Mouse (Mus musculus) adrenal gland (tissue): ENCODE results near the gene Gfod2.

Experiments used
- intact Hi-C: fragments of 180-260 bp; cut with DNase I; formaldehyde crosslinking; loops from one replicate; pipeline ENCODE4 v1.15.1; 2025
- long read RNA-seq, 2 experiments: library from polyadenylated mRNA; unstranded; transcript quantifications; one replicate each; pipeline ENCODE4 v2.0.0; 2020; ENCODE audit warnings: borderline replicate concordance in 1 of 2; ENCODE audit not compliant: insufficient replicate concordance in 1 of 2

The Gfod2 gene
- long read RNA-seq, experiment 1, full-length matches to known transcripts = 5 of 8 reads
- long read RNA-seq, experiment 1, partial matches to known transcripts = 0 of 8 reads
- long read RNA-seq, experiment 1, other reads (novel, unspliced or antisense) = 3 of 8 reads
- long read RNA-seq, experiment 2, full-length matches to known transcripts = 8 of 8 reads
- long read RNA-seq, experiment 2, partial matches to known transcripts = 0 of 8 reads
- long read RNA-seq, experiment 2, other reads (novel, unspliced or antisense) = 0 of 8 reads

GRCm38 (mm10) chr8:105758277-105759108, at the start of gene Gfod2:
Gene Gfod2, minus strand, starts transcription at chr8:105758664.
- intact Hi-C loops = no loop called here

GRCm38 (mm10) chr8:105807766-105808165, 49.3 kb upstream of the Gfod2 start:
- intact Hi-C loops = no loop called here

DNA sequence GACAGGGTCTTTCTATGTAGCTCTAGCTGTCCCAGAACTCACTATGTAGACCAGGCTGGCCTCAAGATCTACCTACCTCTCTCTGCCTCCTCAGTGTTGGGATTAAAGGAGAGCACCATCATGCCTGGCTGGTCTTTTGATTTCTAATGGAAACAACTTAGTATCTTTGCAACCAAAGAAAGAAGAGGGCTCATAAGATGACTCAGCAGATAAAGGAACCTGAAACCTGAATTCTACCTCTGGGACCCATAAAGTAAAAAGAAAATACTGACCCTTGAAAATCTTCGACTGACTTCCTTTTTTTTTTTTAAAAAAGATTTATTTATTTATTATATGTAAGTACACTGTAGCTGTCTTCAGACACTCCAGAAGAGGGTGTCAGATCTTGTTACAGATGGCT, 47.5 kb upstream of the Gfod2 start:
- intact Hi-C loops = no loop called here

GRCm38 (mm10) chr8:105805346-105805745, 46.9 kb upstream of the Gfod2 start:
- intact Hi-C loops = no loop called here

DNA sequence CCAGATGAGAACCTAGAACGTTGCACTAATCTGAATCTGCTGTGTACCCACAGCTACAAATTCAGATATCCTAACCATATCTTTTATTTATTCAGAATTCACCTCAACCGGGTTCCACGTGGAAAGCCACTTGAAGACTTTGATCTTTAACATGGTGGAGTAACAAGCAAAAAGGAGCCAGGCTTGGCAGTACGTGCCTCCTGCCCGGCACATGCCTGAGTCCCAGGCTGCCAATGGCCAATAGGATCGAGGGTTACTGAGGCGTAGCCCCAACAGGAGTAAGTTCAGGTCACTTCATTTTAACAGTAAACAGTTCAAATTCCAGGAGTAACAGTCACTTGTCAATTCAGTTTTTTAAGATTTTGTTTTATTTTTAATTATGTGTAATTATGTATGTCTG, 46.3 kb upstream of the Gfod2 start:
- intact Hi-C loops = no loop called here

GRCm38 (mm10) chr8:105801153-105801904, 42.9 kb upstream of the Gfod2 start:
- intact Hi-C loops = no loop called here

DNA sequence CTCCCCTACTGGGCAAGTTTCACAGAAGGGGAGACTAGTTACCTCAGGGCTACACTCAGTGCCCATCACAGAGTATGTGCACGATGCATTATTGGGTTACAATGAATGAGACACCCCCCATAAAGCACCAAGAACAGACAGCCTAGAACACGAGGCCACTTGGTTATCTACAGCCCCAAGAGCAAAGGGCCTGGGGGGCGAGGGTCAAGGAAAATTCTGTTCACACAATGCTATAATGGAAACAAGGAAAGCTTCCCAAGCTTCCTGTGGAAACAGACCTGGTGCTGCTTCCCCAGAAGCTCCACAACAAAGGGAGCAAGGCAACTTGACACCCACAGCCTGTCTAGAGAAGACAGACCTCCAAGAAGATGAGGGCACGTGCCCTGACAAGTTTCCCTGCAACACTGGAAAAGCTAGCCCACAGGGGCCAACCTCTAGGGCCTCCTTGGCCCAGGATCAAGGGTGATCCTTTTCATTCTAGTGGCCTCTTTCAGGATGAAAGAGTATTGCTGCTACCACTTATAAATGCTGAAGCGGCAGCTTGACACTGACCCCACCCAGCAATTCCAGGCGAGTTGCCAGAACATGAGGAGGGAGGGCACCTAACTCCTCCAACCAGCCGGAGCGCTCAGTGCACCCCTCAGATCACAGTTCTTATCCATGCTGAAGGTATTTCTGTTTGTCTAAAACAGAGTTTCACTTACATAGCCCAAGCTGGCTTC, 40.8 kb upstream of the Gfod2 start:
- intact Hi-C loops = no loop called here

- intact Hi-C loops = no loop called here
Observed at GRCm38 (mm10) chr8:105798408-105798807, 39.9 kb upstream of the Gfod2 start.

DNA sequence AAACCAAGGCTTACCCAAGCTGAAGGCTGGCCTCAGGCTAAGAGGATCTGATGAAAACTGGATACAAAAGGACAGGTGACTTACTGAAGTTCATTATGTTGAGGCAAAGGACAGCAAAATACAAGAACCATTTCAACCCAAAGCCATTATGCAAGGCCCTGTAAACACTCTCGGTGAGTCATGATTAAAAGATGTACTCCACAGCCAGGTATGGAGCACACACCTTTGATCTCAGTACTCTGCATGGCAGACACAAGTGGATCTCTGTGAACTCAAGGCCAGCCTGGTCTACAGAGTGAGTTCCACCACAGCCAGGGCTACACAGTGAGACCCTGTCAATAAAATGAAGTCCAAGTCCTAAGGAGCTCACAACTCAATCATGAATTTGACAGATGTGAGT, 37.3 kb upstream of the Gfod2 start:
- intact Hi-C loops = no loop called here

DNA sequence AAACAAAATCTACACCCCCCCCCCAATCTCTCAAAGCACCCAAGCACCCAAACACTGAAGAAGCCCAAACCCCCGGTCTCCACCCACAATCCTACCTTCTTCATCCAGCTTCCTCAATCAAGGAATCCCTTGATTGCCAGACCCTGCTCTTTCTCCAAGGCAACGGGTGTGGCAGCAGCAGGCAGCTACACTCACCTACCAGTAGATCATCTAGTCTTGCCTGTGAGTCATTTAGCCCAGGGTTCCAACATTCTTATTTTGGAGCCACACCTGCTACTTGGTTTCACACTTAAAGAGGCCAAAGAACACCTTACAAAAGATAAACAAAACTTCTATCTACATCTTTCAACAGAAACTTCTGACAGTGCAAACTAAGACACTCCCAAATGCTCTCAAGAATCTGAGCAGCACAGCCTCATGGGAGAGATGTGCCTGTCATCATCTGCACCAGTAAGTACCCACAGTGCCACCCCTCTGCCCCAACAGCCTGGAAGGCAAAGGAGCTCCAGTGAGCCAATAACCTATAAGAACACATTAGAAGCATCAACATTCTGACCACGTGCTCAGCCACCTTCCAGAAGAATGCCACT, 35.6 kb upstream of the Gfod2 start:
- intact Hi-C loops = no loop called here

DNA sequence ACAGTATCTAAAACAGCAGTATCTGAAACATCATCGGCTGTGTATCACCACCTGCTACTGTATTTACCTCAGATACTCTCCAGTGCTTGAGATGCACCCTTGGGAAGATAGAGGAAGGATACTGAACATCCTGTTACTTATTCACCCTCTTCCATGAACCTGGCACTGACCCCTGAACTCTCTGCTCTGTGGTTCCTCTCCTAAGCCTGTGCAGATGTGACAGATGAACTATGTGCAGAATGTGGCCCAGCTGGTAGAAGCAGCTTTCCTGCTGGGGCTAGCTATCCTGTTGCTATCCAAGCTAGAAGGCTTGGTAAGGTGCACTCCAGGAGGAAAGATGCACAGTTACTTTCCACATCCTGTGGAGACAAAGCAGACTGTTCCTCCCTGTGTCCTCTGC, 34.9 kb upstream of the Gfod2 start:
- intact Hi-C loops = no loop called here

GRCm38 (mm10) chr8:105789626-105790025, 31.2 kb upstream of the Gfod2 start:
- intact Hi-C loops = loop anchor here (2.0 kb wide), 1 partner anchor 75 kb away; no protein-coding TSS in a partner anchor

GRCm38 (mm10) chr8:105788927-105789326, 30.5 kb upstream of the Gfod2 start:
- intact Hi-C loops = loop anchor here (2.0 kb wide), 1 partner anchor 74 kb away; no protein-coding TSS in a partner anchor

DNA sequence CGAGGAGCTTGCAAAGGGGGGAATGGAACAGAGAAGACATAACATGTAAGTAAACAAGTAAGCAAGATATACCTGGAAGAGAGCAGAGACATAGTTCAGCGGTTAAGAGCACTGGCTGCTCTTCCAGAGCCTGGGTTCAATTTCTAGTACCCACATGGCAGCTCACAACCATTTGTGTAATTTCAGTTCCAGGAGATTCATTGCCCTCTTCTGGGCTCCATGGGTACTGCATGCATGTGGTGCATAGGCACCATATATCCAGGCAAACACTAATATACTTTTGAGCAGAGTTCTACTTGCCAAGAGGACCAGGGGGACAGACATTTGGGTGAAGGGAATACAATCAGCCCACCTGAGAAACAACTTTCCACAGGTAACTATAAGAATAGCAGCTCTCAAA, 29.8 kb upstream of the Gfod2 start:
- intact Hi-C loops = loop anchor here (2.0 kb wide), 1 partner anchor 73 kb away; no protein-coding TSS in a partner anchor

DNA sequence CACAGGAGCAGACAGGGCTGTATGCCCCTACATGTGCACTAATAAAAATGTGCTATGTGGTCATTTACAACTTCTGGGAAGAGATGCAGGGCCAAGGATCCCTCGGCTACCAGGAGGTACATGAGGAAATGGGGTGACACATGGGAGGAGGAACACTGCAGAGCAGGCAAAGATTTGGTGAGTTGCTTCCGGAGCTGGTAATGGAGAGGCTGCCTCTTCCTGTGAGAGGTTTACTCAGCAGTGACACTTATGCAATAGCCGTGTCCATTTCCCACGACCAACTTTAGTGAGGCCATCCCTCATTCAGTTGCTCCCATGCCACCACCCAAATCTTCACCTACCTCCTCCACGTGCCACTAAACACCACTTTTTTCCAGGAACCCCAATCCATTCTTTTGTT, 21.8 kb upstream of the Gfod2 start:
- intact Hi-C loops = no loop called here

DNA sequence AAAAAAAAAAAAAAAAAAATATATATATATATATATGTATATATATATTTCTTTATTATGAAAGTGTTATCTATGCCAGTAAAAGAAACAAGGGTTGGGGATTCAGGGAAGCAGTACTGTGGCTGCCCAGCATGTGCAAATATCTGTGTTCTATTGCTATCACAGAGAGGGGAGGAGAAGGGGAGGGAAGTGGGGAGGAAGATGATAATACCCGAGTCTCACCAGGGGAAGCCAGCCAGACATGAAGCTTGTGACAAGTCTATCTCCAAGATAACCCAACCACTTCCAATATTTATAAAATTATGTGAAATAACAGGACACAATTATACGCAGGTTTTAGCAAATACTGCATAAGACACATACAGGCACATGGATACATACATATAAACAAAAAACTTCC, 19.4 kb upstream of the Gfod2 start:
- intact Hi-C loops = no loop called here

- intact Hi-C loops = no loop called here
Observed at GRCm38 (mm10) chr8:105774498-105774897, 16.0 kb upstream of the Gfod2 start.

DNA sequence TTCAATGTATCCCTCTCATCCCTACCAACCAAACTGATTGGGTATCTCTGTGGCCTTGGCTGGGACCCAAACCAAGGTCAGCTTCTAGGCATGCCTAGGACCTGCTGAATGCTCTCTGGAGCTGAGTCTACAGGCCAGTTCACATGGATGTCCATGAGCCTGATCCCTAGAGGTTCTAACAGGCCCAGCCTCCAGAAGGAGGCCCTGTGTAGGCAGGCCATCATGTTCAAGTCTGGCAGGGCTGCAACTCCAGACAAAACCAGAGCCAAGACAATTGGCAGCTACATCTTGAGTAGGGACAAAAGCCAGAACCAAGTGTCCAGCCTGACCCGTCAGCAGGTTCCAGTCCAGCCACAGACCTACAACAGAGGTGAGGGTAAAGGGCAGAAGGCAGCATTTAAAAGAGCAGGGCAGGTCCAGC, 15.0 kb upstream of the Gfod2 start:
- intact Hi-C loops = no loop called here

- intact Hi-C loops = no loop called here
Observed at GRCm38 (mm10) chr8:105771398-105772175, 13.1 kb upstream of the Gfod2 start.

GRCm38 (mm10) chr8:105770609-105771008, 12.1 kb upstream of the Gfod2 start:
- intact Hi-C loops = no loop called here
